Mouse (Mus musculus) neural tube, embryonic 11.5 days (tissue): ENCODE results near the gene Frmpd2. TPM values are rescaled to one million over a fixed set of nuclear protein-coding genes. Genes with fewer than 3 reads are reported as not detected.

Experiments
- ATAC-seq: fragments of 200-750 bp; cut with Nextera tagmentation; 2 replicates; pipeline ENCODE4 v1.8.0; 2017; ENCODE audit warnings: moderate number of reproducible peaks, mild to moderate bottlenecking, moderate TSS enrichment, moderate library complexity; ENCODE audit not compliant: insufficient read depth, low FRiP score, low TSS enrichment
- DNase-seq: peaks from one replicate; pipeline ENCODE4 v3.0.0-alpha.2; 2015; ENCODE audit warnings: low spot score
- H3K27ac ChIP-seq: fragments of 300-500 bp; sonication (generic); 2 replicates; pipeline ENCODE4 v1.5.1; 2014; ENCODE audit warnings: low read depth, mild to moderate bottlenecking, low read length
- H3K27me3 ChIP-seq: fragments of 300-500 bp; sonication (generic); 2 replicates; pipeline ENCODE4 v1.6.1; 2014; ENCODE audit warnings: mild to moderate bottlenecking, low read length, mixed read lengths; ENCODE audit not compliant: control insufficient read depth, insufficient read depth
- H3K36me3 ChIP-seq: fragments of 300-500 bp; sonication (generic); 2 replicates; pipeline ENCODE4 v1.6.1; 2014; ENCODE audit warnings: mild to moderate bottlenecking, low read length, moderate library complexity, mixed read lengths; ENCODE audit not compliant: control insufficient read depth, insufficient read depth
- H3K4me1 ChIP-seq: fragments of 300-500 bp; sonication (generic); 2 replicates; pipeline ENCODE4 v1.6.1; 2014; ENCODE audit warnings: low read length, mixed read lengths; ENCODE audit not compliant: control insufficient read depth, insufficient read depth
- H3K4me2 ChIP-seq: fragments of 300-500 bp; sonication (generic); 2 replicates; pipeline ENCODE4 v1.6.1; 2014; ENCODE audit warnings: low read depth, mild to moderate bottlenecking, moderate library complexity
- H3K4me3 ChIP-seq: fragments of 300-500 bp; sonication (generic); 2 replicates; pipeline ENCODE4 v1.5.1; 2014; ENCODE audit warnings: low read depth, low read length
- H3K9ac ChIP-seq: fragments of 300-500 bp; sonication (generic); 2 replicates; pipeline ENCODE4 v1.6.1; 2014; ENCODE audit warnings: mild to moderate bottlenecking, low read length
- H3K9me3 ChIP-seq: fragments of 300-500 bp; sonication (generic); 2 replicates; pipeline ENCODE4 v1.6.1; 2016; ENCODE audit warnings: low read length; ENCODE audit not compliant: control insufficient read depth
- WGBS: fragments of 180-500 bp; shearing (Covaris S2); extraction: QIAGEN DNeasy Blood & Tissue Kit; methylation state at CpG from one replicate; pipeline ENCODE4 v1.1.7; 2014; 5-methylcytosine and 5-hydroxymethylcytosine counted together
- polyA plus RNA-seq: library from polyadenylated mRNA; unstranded; fragments of >200 nt; fragmentation: Nextera tagmentation; extraction: Ambion mirVana; gene quantifications from 2 replicates; pipeline ENCODE4 v1.2.1, GENCODE M21; 2014

Gene Frmpd2
- polyA plus RNA-seq, 1 experiment from 2014 or later, result not detected

DNA sequence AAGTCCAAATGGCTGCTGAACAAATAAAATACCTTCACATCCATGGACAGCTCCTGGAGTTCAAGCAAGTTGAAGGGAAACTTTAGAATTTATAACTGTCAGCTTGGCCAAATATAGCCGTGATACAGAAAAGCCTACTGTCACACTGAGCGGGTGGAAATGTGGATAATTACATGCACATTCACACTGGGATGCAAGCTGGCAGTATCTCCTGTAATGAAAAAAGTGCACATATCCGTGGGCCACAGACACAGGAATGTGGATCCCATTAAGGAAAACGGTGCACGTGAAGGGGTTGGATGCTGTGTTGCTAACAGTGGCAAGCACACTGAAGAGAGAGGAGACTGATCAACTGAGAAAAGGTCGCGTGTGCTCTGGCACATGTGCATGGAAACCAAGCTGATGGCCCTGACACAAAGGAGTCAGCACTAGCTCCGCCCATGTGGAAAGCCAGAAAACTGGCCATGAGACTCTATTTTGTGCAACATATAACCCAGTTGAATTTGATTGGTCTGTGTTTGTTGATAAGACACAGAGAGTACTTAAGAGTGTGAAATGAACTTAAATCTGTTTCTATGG lies 74.2 kb downstream of the Frmpd2 start:
- ATAC-seq (no peak), DNase-seq (no peak)
- Histone ChIP-seq H3K27ac (no peak overlapping the region), H3K9ac (no peak overlapping the region), H3K36me3 (no peaks in the 10 kb centered on the region), H3K4me2 (no peak overlapping the region), H3K27me3 (no peaks in the 10 kb centered on the region), H3K4me1 (no peaks in the 10 kb centered on the region), H3K4me3 (no peak overlapping the region), H3K9me3 (no peaks in the 10 kb centered on the region)
- 88% methylated on average over 8 of the region's 8 CpGs for WGBS

DNA sequence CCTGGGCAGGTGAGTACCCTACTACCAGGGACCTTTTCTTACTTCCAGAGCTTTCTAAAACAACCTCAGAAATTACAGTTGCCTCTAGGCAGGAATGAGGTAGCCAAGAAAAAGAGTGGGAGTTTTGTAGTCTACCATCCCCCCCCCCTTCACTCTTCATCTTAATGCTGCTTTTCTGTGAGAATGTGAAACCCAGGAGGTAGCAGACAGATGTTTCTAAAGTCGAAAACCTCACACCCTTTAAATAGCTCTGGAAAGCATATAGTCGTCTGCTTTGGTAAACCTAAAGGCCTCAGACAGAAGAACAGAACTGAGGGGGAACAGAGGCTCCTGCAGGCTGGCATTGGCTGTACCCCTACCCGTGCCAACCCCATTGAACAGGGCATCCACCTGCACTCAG lies 77.2 kb downstream of the Frmpd2 start:
- Histone ChIP-seq H3K27ac (no peak overlapping the region), H3K36me3 (no peaks in the 10 kb centered on the region), H3K9ac (no peak overlapping the region), H3K4me1 (no peaks in the 10 kb centered on the region), H3K9me3 (no peaks in the 10 kb centered on the region), H3K4me2 (no peak overlapping the region), H3K27me3 (no peaks in the 10 kb centered on the region), H3K4me3 (no peak overlapping the region)
- WGBS, result 79% methylated on average over 3 of the region's 3 CpGs
- no peak for ATAC-seq
- DNase-seq, result no peak

DNA sequence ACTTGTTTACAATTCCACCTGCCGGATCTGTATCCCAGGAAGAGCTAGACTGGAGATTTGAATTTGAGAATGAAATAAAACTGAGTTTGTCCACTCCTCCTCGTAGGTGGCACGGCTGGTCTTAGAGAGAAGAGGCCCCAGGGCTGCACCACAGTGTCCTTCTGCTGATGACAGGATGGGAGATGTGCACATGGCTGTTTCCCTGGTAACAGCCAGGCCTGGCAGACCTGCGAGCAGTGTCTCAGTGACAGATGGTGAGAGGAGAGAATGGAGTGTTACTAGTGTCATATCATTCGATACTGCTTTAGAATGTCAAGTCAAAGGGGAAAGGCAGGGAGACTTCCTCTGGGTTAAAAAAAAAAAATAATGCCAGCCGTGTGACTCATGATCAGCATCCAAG lies 78.4 kb downstream of the Frmpd2 start:
- H3K27ac ChIP-seq, result no peak overlapping the region
- no peaks in the 10 kb centered on the region for H3K4me1 ChIP-seq
- no peaks in the 10 kb centered on the region for H3K27me3 ChIP-seq
- H3K9ac ChIP-seq, result no peak overlapping the region
- H3K4me3 ChIP-seq, result no peak overlapping the region
- DNase-seq (no peak), ATAC-seq (no peak)
- 63% methylated on average over 6 of the region's 6 CpGs for WGBS
- no peaks in the 10 kb centered on the region for H3K9me3 ChIP-seq
- H3K36me3 ChIP-seq, result no peaks in the 10 kb centered on the region
- no peak overlapping the region for H3K4me2 ChIP-seq

DNA sequence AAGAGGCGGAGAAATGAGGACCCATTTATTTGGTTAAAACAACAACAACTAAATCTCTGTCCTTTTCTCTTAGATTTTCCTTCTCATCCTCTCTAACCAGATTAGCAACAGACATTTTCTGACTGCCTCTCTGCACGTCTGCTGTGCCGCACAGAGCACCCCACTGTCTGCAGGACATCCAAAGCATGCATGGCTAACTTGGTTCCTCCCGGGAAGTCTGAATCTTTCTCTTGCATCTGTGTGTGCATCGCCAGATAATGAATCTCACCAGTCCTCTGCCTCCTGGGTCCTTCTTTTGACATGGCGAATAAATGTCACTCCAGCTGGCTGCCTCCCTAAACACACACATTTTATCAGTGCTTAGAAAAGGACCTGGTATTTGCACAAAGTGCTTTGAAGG lies 99.2 kb downstream of the Frmpd2 start:
- 40% methylated on average over 6 of the region's 6 CpGs for WGBS
- H3K4me2 ChIP-seq, result no peak overlapping the region
- no peak for DNase-seq
- H3K27ac ChIP-seq, result no peak overlapping the region
- no peaks in the 10 kb centered on the region for H3K36me3 ChIP-seq
- ATAC-seq, result no peak
- H3K9me3 ChIP-seq, result no peaks in the 10 kb centered on the region
- no peak overlapping the region for H3K9ac ChIP-seq
- H3K4me1 ChIP-seq, result no peaks in the 10 kb centered on the region
- no peak overlapping the region for H3K4me3 ChIP-seq
- no peaks in the 10 kb centered on the region for H3K27me3 ChIP-seq

DNA sequence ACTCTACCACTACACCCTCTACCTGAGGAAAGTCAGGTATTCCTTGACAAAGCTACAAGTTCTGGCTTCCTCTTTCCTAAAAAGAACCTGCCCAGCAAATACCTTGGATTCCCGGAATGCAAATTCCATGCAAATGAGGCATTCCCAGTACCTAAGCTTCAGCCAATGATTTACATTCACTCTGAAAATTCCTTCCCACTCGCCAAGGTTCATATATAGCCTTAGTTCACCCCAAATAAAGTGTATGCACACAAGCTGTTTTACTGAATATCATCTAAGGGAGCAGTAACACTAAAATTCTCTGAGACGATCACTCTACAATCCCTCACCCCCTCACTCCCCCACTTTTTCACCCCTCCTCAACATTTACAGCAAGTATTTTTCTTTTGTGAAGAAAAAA lies 102.1 kb downstream of the Frmpd2 start:
- no peaks in the 10 kb centered on the region for H3K9me3 ChIP-seq
- H3K9ac ChIP-seq, result no peak overlapping the region
- no peaks in the 10 kb centered on the region for H3K27me3 ChIP-seq
- no peak for ATAC-seq
- no peaks in the 10 kb centered on the region for H3K36me3 ChIP-seq
- H3K4me1 ChIP-seq, result no peaks in the 10 kb centered on the region
- DNase-seq, result no peak
- H3K4me2 ChIP-seq, result no peak overlapping the region
- no peak overlapping the region for H3K4me3 ChIP-seq
- no peak overlapping the region for H3K27ac ChIP-seq
- 77% methylated on average over 3 of the region's 3 CpGs for WGBS

DNA sequence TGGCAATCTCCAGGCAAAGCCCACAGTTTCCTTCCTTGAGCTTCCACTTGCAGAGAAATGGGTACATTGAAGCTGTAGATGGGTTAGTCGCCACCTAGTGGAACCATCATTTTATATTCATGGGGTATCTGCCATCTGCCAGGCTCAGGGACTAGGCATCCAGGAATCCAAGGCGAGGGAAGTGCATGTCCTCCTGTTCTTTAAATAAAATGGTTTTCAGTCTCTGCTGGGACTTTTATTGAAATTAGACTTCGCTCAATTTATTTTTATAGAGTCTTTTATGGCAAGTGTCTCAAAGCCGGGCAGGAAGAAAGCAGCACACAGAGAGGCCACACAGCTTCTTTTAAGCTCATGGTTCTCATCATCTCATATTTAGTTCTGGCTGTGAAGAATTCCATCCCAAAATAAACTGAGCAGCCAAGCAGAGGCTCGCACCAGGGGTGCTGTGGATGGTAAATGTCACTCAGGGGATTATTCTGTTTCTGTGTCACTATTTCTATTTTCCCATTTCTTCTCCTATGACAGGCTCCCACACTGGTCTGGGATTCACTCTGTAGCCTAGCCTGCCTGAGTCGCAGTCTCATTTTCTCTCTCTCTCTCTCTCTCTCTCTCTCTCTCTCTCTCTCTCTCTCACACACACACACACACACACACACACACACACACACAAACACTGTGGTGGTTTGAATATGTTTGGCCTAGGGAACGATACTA lies 108.4 kb downstream of the Frmpd2 start:
- Histone ChIP-seq H3K27me3 (no peaks in the 10 kb centered on the region), H3K36me3 (no peaks in the 10 kb centered on the region), H3K9me3 (no peaks in the 10 kb centered on the region), H3K27ac (no peak overlapping the region), H3K9ac (no peak overlapping the region), H3K4me3 (no peak overlapping the region), H3K4me1 (no peaks in the 10 kb centered on the region), H3K4me2 (no peak overlapping the region)
- DNase-seq (no peak), ATAC-seq (no peak)
- WGBS, result 49% methylated on average over 7 of the region's 7 CpGs

DNA sequence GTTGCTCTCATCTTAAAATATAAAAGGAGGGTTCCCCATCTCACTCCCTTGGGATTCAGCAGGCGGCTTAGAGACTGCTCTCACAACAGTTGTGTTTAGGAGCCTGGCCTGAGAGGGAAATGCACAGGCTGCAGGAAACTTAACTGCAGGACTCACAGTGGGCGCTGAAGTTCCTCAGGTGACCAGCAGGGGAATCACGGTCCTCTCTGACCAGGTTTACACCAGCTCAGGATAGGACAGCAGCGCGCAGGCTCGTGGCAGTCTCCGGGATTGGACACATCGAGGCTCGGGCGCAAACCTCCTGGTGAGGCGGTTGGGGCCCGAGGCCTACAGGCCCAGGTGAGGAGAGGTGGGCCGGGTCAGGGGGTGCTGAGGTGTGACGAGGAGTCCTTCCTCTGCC lies 117.5 kb downstream of the Frmpd2 start, which contains the start of gene Ptpn20:
Gene Ptpn20 (plus strand): TSS at position 257 of the 400 bp plus-strand sequence.
- WGBS, result 67% methylated on average over 14 of the region's 14 CpGs
- ATAC-seq (no peak), DNase-seq (no peak)
- Histone ChIP-seq H3K36me3 (no peaks in the 10 kb centered on the region), H3K27ac (no peak within 1 kb of the TSS), H3K4me3 (no peak within 1 kb of the TSS), H3K9ac (no peak within 1 kb of the TSS), H3K27me3 (no peaks in the 10 kb centered on the region), H3K4me1 (no peaks in the 10 kb centered on the region), H3K4me2 (no peak within 1 kb of the TSS), H3K9me3 (no peaks in the 10 kb centered on the region)

DNA sequence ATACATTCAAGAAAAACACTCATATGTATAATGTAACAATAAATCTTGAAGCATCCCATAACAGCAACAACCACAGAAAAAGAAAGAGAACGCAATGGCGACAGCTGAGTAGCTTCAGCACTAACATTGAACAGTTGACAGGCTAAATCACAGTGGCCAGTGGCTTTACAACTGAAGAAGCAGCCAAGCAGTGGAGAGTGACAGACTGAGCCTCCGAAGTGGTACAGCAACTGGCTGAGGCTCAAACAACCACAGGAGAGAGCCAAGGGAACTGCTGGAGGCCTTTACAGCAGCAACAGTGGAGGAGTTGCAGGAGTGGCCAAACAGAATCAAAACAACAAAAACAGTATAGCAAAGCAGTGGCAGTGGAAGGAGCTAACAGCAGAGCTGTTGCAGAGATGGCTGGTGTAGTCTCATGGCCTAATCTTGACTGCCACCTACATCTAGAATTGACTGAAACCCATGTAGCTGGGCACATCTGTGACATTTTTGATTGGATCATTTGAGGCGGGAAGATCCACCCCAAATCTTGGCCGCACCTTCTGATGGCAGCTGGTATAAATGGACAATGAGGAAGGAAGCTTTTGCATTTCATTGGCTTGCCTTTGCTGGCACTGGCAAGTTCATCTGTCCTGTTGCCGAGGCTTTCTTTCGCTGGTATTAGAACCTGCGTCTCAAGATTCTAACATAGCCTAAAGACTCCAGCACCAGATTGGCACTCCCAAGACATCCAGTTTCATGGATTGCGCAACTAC lies 127.1 kb downstream of the Frmpd2 start:
- Histone ChIP-seq H3K36me3 (no peaks in the 10 kb centered on the region), H3K4me2 (no peak overlapping the region), H3K27ac (no peak overlapping the region), H3K9me3 (no peaks in the 10 kb centered on the region), H3K27me3 (no peaks in the 10 kb centered on the region), H3K4me3 (no peak overlapping the region), H3K4me1 (no peaks in the 10 kb centered on the region), H3K9ac (no peak overlapping the region)
- no peak for ATAC-seq
- 94% methylated on average over 9 of the region's 9 CpGs for WGBS
- DNase-seq, result no peak

DNA sequence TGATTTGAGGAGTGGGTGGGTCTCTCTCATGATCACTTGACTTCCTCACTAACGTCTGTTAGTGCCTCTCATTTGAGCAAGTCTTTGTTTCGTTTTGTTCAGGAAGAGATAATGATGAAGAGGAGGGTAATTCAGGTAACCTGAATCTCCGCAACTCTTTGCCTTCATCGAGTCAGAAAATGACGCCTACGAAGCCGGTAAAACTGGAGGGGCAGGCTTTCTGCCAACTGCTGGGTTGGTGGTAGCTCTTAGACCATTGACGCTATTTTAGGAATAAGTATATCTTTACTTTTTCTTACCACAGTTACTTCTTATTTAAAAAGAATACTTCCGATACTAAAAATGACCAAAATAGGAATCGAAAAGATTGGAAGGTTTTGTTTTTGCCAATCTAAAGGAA lies 135.9 kb downstream of the Frmpd2 start:
- no peak for ATAC-seq
- no peaks in the 10 kb centered on the region for H3K27me3 ChIP-seq
- H3K9ac ChIP-seq, result no peak overlapping the region
- no peak overlapping the region for H3K4me2 ChIP-seq
- H3K4me1 ChIP-seq, result no peaks in the 10 kb centered on the region
- H3K9me3 ChIP-seq, result no peaks in the 10 kb centered on the region
- DNase-seq, result no peak
- 87% methylated on average over 10 of the region's 10 CpGs for WGBS
- no peak overlapping the region for H3K4me3 ChIP-seq
- H3K36me3 ChIP-seq, result no peaks in the 10 kb centered on the region
- no peak overlapping the region for H3K27ac ChIP-seq
